Mouse (Mus musculus) ES-Bruce4 (cell line): ENCODE results near the gene Vangl2. TPM values are rescaled to one million over a fixed set of nuclear protein-coding genes. Genes with fewer than 3 reads are reported as not detected.
A peak's percentile ranks its signal among the peaks of the same experiment; 100 is the strongest.

Experiments used
- H3K27ac ChIP-seq: 2 replicates; pipeline ENCODE4 v1.5.1; 2012; ENCODE audit warnings: low read length, inconsistent platforms; ENCODE audit not compliant: insufficient read depth
- H3K27me3 ChIP-seq: 2 replicates; pipeline ENCODE4 v1.6.1; 2012; ENCODE audit warnings: mild to moderate bottlenecking, low read length, inconsistent platforms; ENCODE audit not compliant: control insufficient read depth, poor library complexity, insufficient read depth, severe bottlenecking
- H3K36me3 ChIP-seq: 2 replicates; pipeline ENCODE4 v1.6.1; 2012; ENCODE audit warnings: inconsistent platforms, mild to moderate bottlenecking, low read length, moderate library complexity; ENCODE audit not compliant: control insufficient read depth, poor library complexity, insufficient read depth, severe bottlenecking
- H3K4me1 ChIP-seq: one replicate; pipeline ENCODE4 v1.8.1; 2011; ENCODE audit warnings: low read length; ENCODE audit not compliant: control insufficient read depth, insufficient read depth
- H3K4me3 ChIP-seq: 2 replicates; pipeline ENCODE4 v1.5.1; 2011; ENCODE audit warnings: low read depth, mild to moderate bottlenecking, low read length
- H3K9ac ChIP-seq: 2 replicates; pipeline ENCODE4 v1.6.1; 2012; ENCODE audit warnings: low read depth, mild to moderate bottlenecking, inconsistent platforms; ENCODE audit not compliant: poor library complexity, severe bottlenecking
- H3K9me3 ChIP-seq: replicated peaks from 2 replicates; pipeline ENCODE4 v1.6.1; 2012; ENCODE audit warnings: mild to moderate bottlenecking, low read length, inconsistent platforms; ENCODE audit not compliant: control insufficient read depth, poor library complexity, insufficient read depth, severe bottlenecking
- CTCF ChIP-seq: IDR thresholded peaks from one replicate; pipeline ENCODE4 v1.8.1; 2011; ENCODE audit warnings: low read depth, low read length
- EP300 ChIP-seq: IDR thresholded peaks from 2 replicates; pipeline ENCODE4 v1.6.1; 2011; ENCODE audit warnings: low read depth, low read length; ENCODE audit not compliant: insufficient read depth
- POLR2A ChIP-seq: IDR thresholded peaks from one replicate; pipeline ENCODE4 v1.8.1; 2011; ENCODE audit warnings: low read length; ENCODE audit not compliant: insufficient read depth
- polyA plus RNA-seq: library from polyadenylated mRNA; stranded (reverse); fragments of >200 nt; gene quantifications from 2 replicates; pipeline ENCODE4 v1.2.4, GENCODE M21; 2011; ENCODE audit warnings: low read depth; ENCODE audit not compliant: missing spikeins, insufficient read depth, insufficient read length

Gene Vangl2
- polyA plus RNA-seq, 1 experiment, result 29.7 TPM

DNA sequence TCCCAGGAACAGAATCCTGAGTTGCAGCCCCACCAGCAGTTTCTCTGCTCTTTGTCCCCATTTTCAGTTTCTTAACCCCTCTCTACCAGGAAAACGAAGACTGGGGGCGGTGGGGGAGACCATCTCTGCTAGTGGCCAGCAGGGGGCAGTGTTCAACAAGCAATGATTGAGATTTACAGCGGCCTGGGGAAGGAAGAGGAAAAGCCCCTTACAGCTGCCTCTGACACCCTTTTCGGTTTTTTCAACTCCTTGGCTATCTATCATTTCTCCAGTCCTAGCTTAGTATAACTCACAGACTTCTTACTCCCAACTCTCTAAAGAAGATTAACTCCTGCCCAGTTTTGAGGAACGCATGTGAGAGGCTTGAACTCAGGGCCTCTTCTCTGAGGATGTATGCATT, 18.7 kb upstream of the Vangl2 start:
- Histone ChIP-seq H3K4me3 (no peak overlapping the region), H3K9me3 (no peaks in the 10 kb centered on the region), H3K4me1 (no peaks in the 10 kb centered on the region), H3K27me3 (no peaks in the 10 kb centered on the region), H3K36me3 (no peaks in the 10 kb centered on the region), H3K27ac (no peak overlapping the region), H3K9ac (no peak overlapping the region)
- TF ChIP-seq EP300 (no peak), CTCF (peak; percentile 85)

DNA sequence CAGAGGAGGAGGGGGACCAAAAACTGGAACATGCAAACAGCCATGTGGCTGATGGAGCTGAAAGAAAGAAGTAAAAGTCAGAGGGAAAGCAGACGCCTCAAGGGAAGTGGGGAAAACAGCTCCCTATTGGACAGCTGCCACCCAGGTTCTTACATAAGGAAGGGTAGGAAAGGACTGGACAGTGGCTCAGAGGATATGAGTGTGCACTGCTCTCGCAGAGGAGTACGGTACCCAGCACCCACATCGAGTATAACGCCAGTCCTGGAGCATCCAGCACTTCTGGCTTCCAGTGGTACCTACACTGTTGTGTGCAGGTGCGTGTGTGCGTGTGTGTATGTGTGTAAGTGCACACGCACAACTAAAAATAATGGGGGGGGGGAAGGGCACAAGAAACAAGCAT, 18.2 kb upstream of the Vangl2 start:
- Histone ChIP-seq H3K9ac (no peak overlapping the region), H3K4me1 (no peaks in the 10 kb centered on the region), H3K36me3 (no peaks in the 10 kb centered on the region), H3K27ac (no peak overlapping the region), H3K4me3 (no peak overlapping the region), H3K27me3 (no peaks in the 10 kb centered on the region), H3K9me3 (no peaks in the 10 kb centered on the region)
- TF ChIP-seq CTCF (no peak), EP300 (no peak), POLR2A (no peak)

DNA sequence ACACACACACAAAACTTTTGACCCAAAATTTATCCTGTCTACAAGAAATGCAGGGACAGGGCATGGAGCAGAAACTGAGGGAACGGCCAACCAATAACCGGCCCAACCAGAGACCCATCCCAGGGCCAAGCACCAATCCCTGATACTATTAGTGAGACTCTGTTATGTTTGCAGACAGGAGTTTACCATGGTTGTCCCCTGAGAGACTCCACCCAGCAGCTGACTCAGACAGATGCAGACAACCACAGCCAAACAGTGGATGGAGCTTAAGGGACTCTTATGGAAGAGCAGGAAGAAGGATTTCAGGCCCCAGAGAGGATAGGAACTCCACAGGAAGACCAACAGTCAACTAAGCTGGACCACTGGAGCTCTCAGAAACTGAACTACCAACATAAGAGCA, 1.7 kb upstream of the Vangl2 start:
- TF ChIP-seq EP300 (no peak), CTCF (no peak), POLR2A (no peak)
- Histone ChIP-seq H3K9ac (no peak overlapping the region), H3K36me3 (no peaks in the 10 kb centered on the region), H3K27ac (no peak overlapping the region), H3K4me3 (no peak overlapping the region), H3K4me1 (peaks cover 2% of the 10 kb centered on the region), H3K9me3 (no peaks in the 10 kb centered on the region), H3K27me3 (no peaks in the 10 kb centered on the region)

DNA sequence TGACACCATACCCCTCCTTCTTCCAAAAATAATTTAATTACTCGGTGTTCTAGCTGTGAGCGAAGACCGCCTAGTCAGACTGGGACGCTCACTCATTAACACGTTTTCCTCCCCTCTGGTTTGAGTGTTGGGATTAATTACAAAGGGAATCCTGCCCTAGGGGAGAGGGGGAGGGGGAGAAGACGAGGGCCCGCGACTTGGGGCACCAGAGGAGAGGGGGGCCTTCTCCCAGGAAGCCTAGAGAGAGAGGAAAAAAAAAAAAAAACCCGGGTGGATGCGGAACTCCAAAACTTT, 488 bp downstream of the Vangl2 start:
- peak overlapping the region; percentile 91 for H3K9ac ChIP-seq
- no peak overlapping the region for H3K27ac ChIP-seq
- no peak for TF ChIP-seq CTCF
- no peak for TF ChIP-seq EP300
- TF ChIP-seq POLR2A, result no peak
- H3K9me3 ChIP-seq, result no peaks in the 10 kb centered on the region
- peak overlapping the region; percentile 41; the same call in 1 of the 2 replicates for H3K4me3 ChIP-seq
- H3K27me3 ChIP-seq, result no peaks in the 10 kb centered on the region
- H3K4me1 ChIP-seq, result peaks cover 4% of the 10 kb centered on the region
- H3K36me3 ChIP-seq, result no peaks in the 10 kb centered on the region

DNA sequence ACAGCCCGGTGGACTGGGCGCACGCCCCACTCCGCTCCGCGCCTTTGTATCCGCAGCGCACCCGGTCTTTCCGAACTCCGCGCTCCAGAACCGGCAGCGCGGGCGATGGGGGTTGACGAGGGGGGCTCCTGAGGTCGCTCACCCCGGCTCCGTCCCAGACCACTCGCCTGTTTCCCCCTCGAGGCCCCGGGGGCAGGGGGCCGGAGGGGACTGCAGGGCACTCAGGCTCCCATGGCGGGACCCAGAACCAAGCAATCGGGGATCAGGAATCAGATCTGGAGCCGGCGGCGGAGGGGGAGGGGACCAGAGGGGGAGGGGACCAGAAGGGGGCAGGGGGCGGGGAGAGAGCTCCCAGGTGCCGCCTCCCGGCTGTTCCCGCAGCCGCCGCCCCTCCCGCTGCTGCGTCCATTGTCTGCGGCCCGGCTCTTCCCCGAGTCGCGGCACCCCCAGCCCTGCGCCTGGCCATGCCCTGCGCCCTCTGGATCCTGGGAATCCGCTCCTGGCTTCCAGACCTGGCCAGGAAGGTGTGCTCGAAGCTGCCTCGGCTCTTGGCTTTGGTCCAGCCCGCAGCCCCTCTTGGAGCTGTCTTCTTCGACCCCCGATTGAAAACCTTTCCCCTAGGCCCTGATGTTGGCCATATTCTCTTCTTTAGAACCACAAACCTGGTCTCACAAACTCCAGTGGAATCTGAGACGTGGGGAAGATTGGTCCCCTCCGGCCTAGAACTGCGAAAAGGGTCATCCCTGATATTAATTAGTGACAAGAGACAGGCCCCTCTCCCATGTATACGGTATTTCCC, 1.0 kb downstream of the Vangl2 start:
- Histone ChIP-seq H3K9ac (peak overlapping the region; percentile 91), H3K27me3 (no peaks in the 10 kb centered on the region), H3K27ac (no peak overlapping the region; the same call in 1 of the 2 replicates), H3K36me3 (no peaks in the 10 kb centered on the region), H3K4me3 (peak overlapping the region; percentile 77), H3K9me3 (no peaks in the 10 kb centered on the region), H3K4me1 (peaks cover 4% of the 10 kb centered on the region)
- TF ChIP-seq CTCF (no peak), EP300 (0 out of 2 replicates have a peak, but pooled peaks have one; percentile 27), POLR2A (no peak)

DNA sequence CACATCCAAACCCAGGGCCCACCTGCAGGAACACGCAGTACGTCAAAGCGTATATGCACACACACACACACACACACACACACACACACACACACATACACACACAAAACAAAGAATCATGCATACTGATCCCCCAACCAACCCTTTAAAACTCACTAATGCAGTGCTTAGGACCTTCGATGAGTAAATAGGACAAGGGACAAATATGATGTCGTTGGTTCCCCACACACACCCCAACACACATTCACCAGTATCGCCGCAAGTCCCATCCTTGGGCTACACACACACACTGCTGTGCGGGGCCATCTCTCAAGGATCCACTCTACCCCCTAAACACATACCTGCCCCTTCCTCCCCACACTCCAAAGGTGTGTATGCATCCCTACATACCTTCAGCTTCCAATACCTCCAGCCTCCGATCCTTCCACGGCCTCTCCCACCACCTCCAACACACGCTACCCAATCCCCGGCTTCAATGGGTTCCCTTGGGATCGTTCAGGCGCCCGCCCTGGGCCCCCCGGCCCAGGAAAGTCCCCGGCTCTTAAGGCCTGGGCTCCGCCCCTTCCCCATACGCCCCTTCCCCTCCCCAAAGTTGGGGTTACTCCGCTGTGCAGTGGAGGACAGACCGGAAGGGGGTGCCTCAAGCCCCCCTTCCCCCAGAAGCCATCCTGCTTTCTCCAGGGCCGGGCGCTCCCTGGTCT, 1.9 kb downstream of the Vangl2 start:
- no peaks in the 10 kb centered on the region for H3K36me3 ChIP-seq
- TF ChIP-seq EP300 (no peak), CTCF (no peak), POLR2A (no peak)
- H3K27me3 ChIP-seq, result no peaks in the 10 kb centered on the region
- no peak overlapping the region for H3K27ac ChIP-seq
- H3K4me1 ChIP-seq, result peaks cover 4% of the 10 kb centered on the region
- H3K9me3 ChIP-seq, result no peaks in the 10 kb centered on the region
- H3K9ac ChIP-seq, result peak overlapping the region; percentile 91
- peak overlapping the region; percentile 77 for H3K4me3 ChIP-seq
